ENCODE assay signal across 8 mouse cellular contexts in genomic region chr1:75486561-75486960, GRCm38 (mm10). TPM values are rescaled to one million over a fixed set of nuclear protein-coding genes. Genes with fewer than 3 reads are reported as not detected.
DNase-seq lines count a peak whose midpoint lies in the region; ATAC-seq and TF ChIP-seq lines count a peak whose summit lies in the region.

No protein-coding gene starts in this region.

- TF ChIP-seq POLR2A in cortical plate, adult 2 months (IDR thresholded peaks at IDR 0.05; ENCODE audit: extremely low read depth, insufficient read depth, low read length), result no peak

- no peaks in the 10 kb centered on the region for H3K9me3 ChIP-seq in intestine, embryonic 16.5 days (ENCODE audit: control insufficient read depth, low read length)
- no peaks in the 10 kb centered on the region for H3K9me3 ChIP-seq in midbrain, embryonic 12.5 days

- peak; percentile 65 for DNase-seq in cerebellum, adult 9-11 months
- no peak for DNase-seq in cerebellum, adult 8-10 months
- no peak for DNase-seq in adrenal gland, postnatal 36 days
- DNase-seq in ovary, postnatal 10 days (ENCODE audit: low spot score), result no peak
- no peak for DNase-seq in ovary, adult 18-20 months (ENCODE audit: low spot score)

- H3K4me3 ChIP-seq in cortical plate, adult 2 months (ENCODE audit: insufficient read depth, low read length), result peak overlapping the region; percentile 34
- H3K4me3 ChIP-seq in intestine, embryonic 16.5 days (ENCODE audit: low read length), result peak overlapping the region; percentile 62
- H3K4me3 ChIP-seq in midbrain, embryonic 12.5 days, result peak overlapping the region; percentile 53

- 0 out of 2 replicates have a peak overlapping the region, but pooled peaks have one; percentile 59 for H3K9ac ChIP-seq in intestine, embryonic 16.5 days (ENCODE audit: low read depth, low read length)
- no peak overlapping the region for H3K9ac ChIP-seq in midbrain, embryonic 12.5 days (replicated peaks)

- no peak for ATAC-seq in intestine, embryonic 16.5 days
- no peak; the same call in 1 of the 2 replicates for ATAC-seq in midbrain, embryonic 12.5 days (ENCODE audit: low FRiP score, low read depth)

- peaks cover 1% of the 10 kb centered on the region; the same call in 1 of the 2 replicates for H3K36me3 ChIP-seq in intestine, embryonic 16.5 days (ENCODE audit: control insufficient read depth, insufficient read depth, low read length)
- peaks cover 43% of the 10 kb centered on the region for H3K36me3 ChIP-seq in midbrain, embryonic 12.5 days

- WGBS in intestine, embryonic 16.5 days, result 11% methylated on average over 24 of the region's 24 CpGs
- WGBS in midbrain, embryonic 12.5 days, result 6% methylated on average over 24 of the region's 24 CpGs

- no peak for TF ChIP-seq CTCF in cortical plate, adult 2 months (IDR thresholded peaks at IDR 0.05; ENCODE audit: extremely low read depth, insufficient read depth, low read length)

- peaks cover 3% of the 10 kb centered on the region; the same call in 1 of the 2 replicates for H3K4me1 ChIP-seq in cortical plate, adult 2 months (ENCODE audit: control insufficient read depth, insufficient read depth, low read length)
- peaks cover 15% of the 10 kb centered on the region for H3K4me1 ChIP-seq in intestine, embryonic 16.5 days (ENCODE audit: control insufficient read depth, insufficient read depth, low read length)
- peaks cover 25% of the 10 kb centered on the region for H3K4me1 ChIP-seq in midbrain, embryonic 12.5 days

- peaks cover 42% of the 10 kb centered on the region for H3K27me3 ChIP-seq in intestine, embryonic 16.5 days (replicated peaks; ENCODE audit: control insufficient read depth, insufficient read depth, low read length)
- H3K27me3 ChIP-seq in midbrain, embryonic 12.5 days, result peaks cover 94% of the 10 kb centered on the region

- no peak overlapping the region for H3K27ac ChIP-seq in cortical plate, adult 2 months (ENCODE audit: insufficient read depth, low read length)
- H3K27ac ChIP-seq in intestine, embryonic 16.5 days (ENCODE audit: low read length), result no peak overlapping the region
- no peak overlapping the region for H3K27ac ChIP-seq in midbrain, embryonic 12.5 days (replicated peaks)

- peak overlapping the region; percentile 89 for H3K4me2 ChIP-seq in intestine, embryonic 16.5 days (ENCODE audit: low read depth, low read length)
- H3K4me2 ChIP-seq in midbrain, embryonic 12.5 days (replicated peaks), result peak overlapping the region; percentile 88

RNA-seq across cellular contexts. Expression of gene Tmem198, which starts 7.2 kb away (rescaled TPM):
- 103 and 108 TPM in 2 replicates for polyA plus RNA-seq in cortical plate, adult 2 months (2012; rRNA removed)
- 1.5 and 1.9 TPM in 2 replicates for polyA plus RNA-seq in intestine, embryonic 16.5 days (2015; fragmentation: Nextera tagmentation; extraction: Ambion mirVana)
- polyA plus RNA-seq in midbrain, embryonic 12.5 days (2016; fragmentation: Nextera tagmentation; extraction: Ambion mirVana), result 26.5 and 27.6 TPM in 2 replicates
- 1 to 10 TPM; 2.6 to 4.1 TPM for total RNA-seq in adrenal gland, postnatal 36 days (2021)

RNA-seq across cellular contexts. Expression of gene Chpf, which starts 7.5 kb away (rescaled TPM):
- 78.0 and 81.6 TPM in 2 replicates for polyA plus RNA-seq in cortical plate, adult 2 months (2012; rRNA removed)
- 25.2 and 28.8 TPM in 2 replicates for polyA plus RNA-seq in intestine, embryonic 16.5 days (2015; fragmentation: Nextera tagmentation; extraction: Ambion mirVana)
- polyA plus RNA-seq in midbrain, embryonic 12.5 days (2016; fragmentation: Nextera tagmentation; extraction: Ambion mirVana), result 35.9 and 36.3 TPM in 2 replicates
- total RNA-seq in adrenal gland, postnatal 36 days (2021), result 10 to 100 TPM; 55.3 to 63.1 TPM

RNA-seq across cellular contexts. Expression of gene Obsl1, which starts 19.7 kb away (rescaled TPM):
- 32.9 and 34.5 TPM in 2 replicates for polyA plus RNA-seq in cortical plate, adult 2 months (2012; rRNA removed)
- 38.7 and 42.7 TPM in 2 replicates for polyA plus RNA-seq in intestine, embryonic 16.5 days (2015; fragmentation: Nextera tagmentation; extraction: Ambion mirVana)
- 42.7 and 46.6 TPM in 2 replicates for polyA plus RNA-seq in midbrain, embryonic 12.5 days (2016; fragmentation: Nextera tagmentation; extraction: Ambion mirVana)
- total RNA-seq in adrenal gland, postnatal 36 days (2021), result 10 to 100 TPM; 59.8 to 67.4 TPM

RNA-seq across cellular contexts. Expression of gene Inha, which starts 20.3 kb away (rescaled TPM):
- 88.7 and 90.3 TPM in 2 replicates for polyA plus RNA-seq in cortical plate, adult 2 months (2012; rRNA removed)
- polyA plus RNA-seq in intestine, embryonic 16.5 days (2015; fragmentation: Nextera tagmentation; extraction: Ambion mirVana), result 6.6 and 7.3 TPM in 2 replicates
- polyA plus RNA-seq in midbrain, embryonic 12.5 days (2016; fragmentation: Nextera tagmentation; extraction: Ambion mirVana), result 7.2 and 8.9 TPM in 2 replicates
- total RNA-seq in adrenal gland, postnatal 36 days (2021), result 10 to 100 TPM; 21.8 to 34.7 TPM

RNA-seq across cellular contexts. Expression of gene Stk11ip, which starts 34.8 kb away (rescaled TPM):
- polyA plus RNA-seq in cortical plate, adult 2 months (2012; rRNA removed), result 36.2 and 37.8 TPM in 2 replicates
- polyA plus RNA-seq in intestine, embryonic 16.5 days (2015; fragmentation: Nextera tagmentation; extraction: Ambion mirVana), result 16.6 and 17.8 TPM in 2 replicates
- polyA plus RNA-seq in midbrain, embryonic 12.5 days (2016; fragmentation: Nextera tagmentation; extraction: Ambion mirVana), result 26.9 and 30.5 TPM in 2 replicates
- total RNA-seq in adrenal gland, postnatal 36 days (2021), result 10 to 100 TPM; 16.6 to 20.6 TPM
